Mouse (Mus musculus) heart, embryonic 16.5 days (tissue): ENCODE data around the gene Oca2. TPM values are rescaled to one million over a fixed set of nuclear protein-coding genes. Genes with fewer than 3 reads are reported as not detected.

Experiments used
- ATAC-seq: fragments of 200-750 bp; cut with Nextera tagmentation; replicated peaks from 2 replicates; pipeline ENCODE4 v1.8.0; 2017; ENCODE audit warnings: moderate number of reproducible peaks; ENCODE audit not compliant: insufficient read depth, low FRiP score; ENCODE audit errors: extremely low read depth
- H3K27ac ChIP-seq: fragments of 300-500 bp; sonication (generic); 2 replicates; pipeline ENCODE4 v1.5.1; 2014; ENCODE audit warnings: mild to moderate bottlenecking, low read length, control low read depth, moderate library complexity
- H3K27me3 ChIP-seq: fragments of 300-500 bp; sonication (generic); 2 replicates; pipeline ENCODE4 v1.6.1; 2014; ENCODE audit warnings: low read length, mixed read lengths; ENCODE audit not compliant: control insufficient read depth, insufficient read depth
- H3K36me3 ChIP-seq: fragments of 300-500 bp; sonication (generic); 2 replicates; pipeline ENCODE4 v1.6.1; 2014; ENCODE audit not compliant: control insufficient read depth, insufficient read depth
- H3K4me1 ChIP-seq: fragments of 300-500 bp; sonication (generic); 2 replicates; pipeline ENCODE4 v1.6.1; 2014; ENCODE audit warnings: low read length, mixed read lengths; ENCODE audit not compliant: control insufficient read depth, insufficient read depth
- H3K4me2 ChIP-seq: fragments of 300-500 bp; sonication (generic); 2 replicates; pipeline ENCODE4 v1.6.1; 2014; ENCODE audit warnings: low read depth, mild to moderate bottlenecking, control low read depth, low read length
- H3K4me3 ChIP-seq: fragments of 300-500 bp; sonication (generic); 2 replicates; pipeline ENCODE4 v1.5.1; 2014; ENCODE audit warnings: mild to moderate bottlenecking, control low read depth, low read length
- H3K9ac ChIP-seq: fragments of 300-500 bp; sonication (generic); 2 replicates; pipeline ENCODE4 v1.6.1; 2014; ENCODE audit warnings: low read length, control low read depth
- H3K9me3 ChIP-seq: fragments of 300-500 bp; sonication (generic); replicated peaks from 2 replicates; pipeline ENCODE4 v1.6.1; 2016; ENCODE audit warnings: low read length; ENCODE audit not compliant: control insufficient read depth
- WGBS: fragments of 180-500 bp; shearing (Covaris S2); extraction: QIAGEN DNeasy Blood & Tissue Kit; methylation state at CpG from one replicate; pipeline ENCODE4 v1.1.7; 2014; 5-methylcytosine and 5-hydroxymethylcytosine counted together
- polyA plus RNA-seq: library from polyadenylated mRNA; unstranded; fragments of >200 nt; fragmentation: Nextera tagmentation; extraction: Ambion mirVana; gene quantifications from 2 replicates; pipeline ENCODE4 v1.2.1, GENCODE M21; 2015

Gene Oca2
- polyA plus RNA-seq, 1 experiment from 2014 or later = not detected

GRCm38 (mm10) chr7:56551804-56552203 is 312.2 kb downstream of the Oca2 start:
- H3K27ac ChIP-seq = no peak overlapping the region
- no peak for ATAC-seq
- no peak overlapping the region for H3K9ac ChIP-seq
- H3K27me3 ChIP-seq = no peaks in the 10 kb centered on the region
- no peaks in the 10 kb centered on the region for H3K4me1 ChIP-seq
- no peaks in the 10 kb centered on the region for H3K36me3 ChIP-seq
- H3K9me3 ChIP-seq = no peaks in the 10 kb centered on the region
- 22% methylated on average over 1 of the region's 1 CpGs for WGBS
- no peak overlapping the region for H3K4me3 ChIP-seq
- H3K4me2 ChIP-seq = no peak overlapping the region

Other genes with a start within 250 kb of the Oca2 start
- 3.5 and 4.4 TPM in 2 replicates for gene Nipa1, start 219.8 kb upstream of the Oca2 start, polyA plus RNA-seq
- gene Herc2, start 189.6 kb upstream of the Oca2 start, polyA plus RNA-seq = 16.0 and 16.5 TPM in 2 replicates